Mouse (Mus musculus) v-Abl transformed pro-B cells (cell line): ENCODE measurements around the gene Gbp7.
"Not testable (repeated sequence)": the region's sequence is repeated elsewhere in the genome, so short reads cannot be mapped to it uniquely, and the experiment has no call there.

Experiments used
- in situ Hi-C, 2 experiments: fragments of 400-800 bp; cut with MboI; formaldehyde crosslinking; loops; one replicate each; pipeline ENCODE4 v1.15.1; 2025; ENCODE audit not compliant: unreplicated experiment in 2 of 2

Gbp7 gene

GRCm38 (mm10) chr3:142530087-142530953, at the start of gene Gbp7:
Gbp7 (plus strand) TSS chr3:142530342.
- in situ Hi-C loops = no loop called here

GRCm38 (mm10) chr3:142490465-142490864, 39.7 kb upstream of the Gbp7 start:
- in situ Hi-C loops = loop anchor here (5.0 to 25.0 kb wide), 5 partner anchors 72 to 1722 kb away; partner anchors contain the start of genes Gbp2 (in 2 of the 2), Gbp3 (in 1 of the 2) and Lmo4 (in 1 of the 2)

- in situ Hi-C loops = loop anchor here (5.0 to 25.0 kb wide), 5 partner anchors 69 to 1719 kb away; partner anchors contain the start of genes Gbp2 (in 2 of the 2), Gbp3 (in 1 of the 2) and Lmo4 (in 1 of the 2)
These were observed 36.5 kb upstream of the Gbp7 start, which contains the start of gene Gbp5 for GRCm38 (mm10) chr3:142493536-142494061. Gbp5 (plus strand) TSS chr3:142493978.

- in situ Hi-C loops = loop anchor here in 1 of 2 experiments (5.0 to 25.0 kb wide), 3 partner anchors 67 to 1717 kb away; partner anchors contain the start of genes Gbp3 and Lmo4
These were observed 34.9 kb upstream of the Gbp7 start for GRCm38 (mm10) chr3:142495146-142495655.

GRCm38 (mm10) chr3:142496113-142497101, 33.7 kb upstream of the Gbp7 start:
- in situ Hi-C loops = loop anchor here in 1 of 2 experiments (5.0 to 25.0 kb wide), 3 partner anchors 66 to 1716 kb away; partner anchors contain the start of genes Gbp3 and Lmo4

- in situ Hi-C loops = loop anchor here in 1 of 2 experiments (5.0 to 25.0 kb wide), 3 partner anchors 65 to 1715 kb away; partner anchors contain the start of genes Gbp3 and Lmo4
These were observed 32.9 kb upstream of the Gbp7 start for GRCm38 (mm10) chr3:142497123-142497841.

GRCm38 (mm10) chr3:142498941-142499340, 31.2 kb upstream of the Gbp7 start:
- in situ Hi-C loops = loop anchor here in 1 of 2 experiments (5.0 to 25.0 kb wide), 3 partner anchors 63 to 1713 kb away; partner anchors contain the start of genes Gbp3 and Lmo4

- in situ Hi-C loops = no loop called here
These were observed 2.0 kb upstream of the Gbp7 start for GRCm38 (mm10) chr3:142528116-142528515.

GRCm38 (mm10) chr3:142529597-142529996, 545 bp upstream of the Gbp7 start:
- in situ Hi-C loops = no loop called here

- in situ Hi-C loops = no loop called here
These were observed 1.5 kb downstream of the Gbp7 start for GRCm38 (mm10) chr3:142531595-142531994.

GRCm38 (mm10) chr3:142533185-142533584, 3.0 kb downstream of the Gbp7 start:
- in situ Hi-C loops = no loop called here

GRCm38 (mm10) chr3:142535667-142536066, 5.5 kb downstream of the Gbp7 start:
- in situ Hi-C loops = no loop called here

GRCm38 (mm10) chr3:142541391-142541790, 11.2 kb downstream of the Gbp7 start:
- in situ Hi-C loops = no loop called here

- in situ Hi-C loops = not testable (repeated sequence)
These were observed 12.6 kb downstream of the Gbp7 start for GRCm38 (mm10) chr3:142542776-142543175.

- in situ Hi-C loops = no loop called here
These were observed 16.5 kb downstream of the Gbp7 start for GRCm38 (mm10) chr3:142546690-142547089.

- in situ Hi-C loops = no loop called here
These were observed 20.0 kb downstream of the Gbp7 start for GRCm38 (mm10) chr3:142550052-142550676.

GRCm38 (mm10) chr3:142554601-142555000, 24.5 kb downstream of the Gbp7 start:
- in situ Hi-C loops = no loop called here

- in situ Hi-C loops = no loop called here
These were observed 25.5 kb downstream of the Gbp7 start for GRCm38 (mm10) chr3:142555623-142556022.
